Mouse (Mus musculus) fat pad, adult 2 months (tissue): ENCODE results near the gene Neurod2.

ENCODE experiments used
- DNase-seq: peaks from one replicate; pipeline ENCODE4 v3.0.0-alpha.2; 2011; ENCODE audit warnings: low read depth, low spot score; ENCODE audit errors: extremely low read depth

Gene Neurod2

GRCm38 (mm10) chr11:98319544-98319943, 9.9 kb downstream of the Neurod2 start:
- DNase-seq = no peak

GRCm38 (mm10) chr11:98319120-98319519, 10.3 kb downstream of the Neurod2 start:
- no peak for DNase-seq

- no peak for DNase-seq
Measured at GRCm38 (mm10) chr11:98318421-98319116, 10.9 kb downstream of the Neurod2 start.

- no peak for DNase-seq
Measured at GRCm38 (mm10) chr11:98317479-98317878, 12.0 kb downstream of the Neurod2 start.

- DNase-seq = no peak
Measured at GRCm38 (mm10) chr11:98313790-98314323, 15.6 kb downstream of the Neurod2 start.

GRCm38 (mm10) chr11:98298484-98299205, 30.8 kb downstream of the Neurod2 start:
- DNase-seq = no peak

GRCm38 (mm10) chr11:98297778-98298177, 31.7 kb downstream of the Neurod2 start:
- no peak for DNase-seq

- no peak for DNase-seq
Measured at GRCm38 (mm10) chr11:98296916-98297315, 32.5 kb downstream of the Neurod2 start.

GRCm38 (mm10) chr11:98296277-98296676, 33.2 kb downstream of the Neurod2 start:
- no peak for DNase-seq

- DNase-seq = no peak
Measured at GRCm38 (mm10) chr11:98295013-98295585, 34.3 kb downstream of the Neurod2 start.

GRCm38 (mm10) chr11:98294188-98295012, 35.0 kb downstream of the Neurod2 start:
- no peak for DNase-seq

- DNase-seq = no peak
Measured at GRCm38 (mm10) chr11:98293070-98293469, 36.4 kb downstream of the Neurod2 start.

- no peak for DNase-seq
Measured at GRCm38 (mm10) chr11:98290906-98291305, 38.5 kb downstream of the Neurod2 start.

- DNase-seq = peak; percentile 79
Measured at GRCm38 (mm10) chr11:98289873-98290272, 39.6 kb downstream of the Neurod2 start.

GRCm38 (mm10) chr11:98287961-98288360, 41.5 kb downstream of the Neurod2 start:
- DNase-seq = no peak

- DNase-seq = no peak
Measured at GRCm38 (mm10) chr11:98287531-98287930, 41.9 kb downstream of the Neurod2 start.

- no peak for DNase-seq
Measured at GRCm38 (mm10) chr11:98285368-98285767, 44.1 kb downstream of the Neurod2 start.

GRCm38 (mm10) chr11:98284230-98284629, 45.2 kb downstream of the Neurod2 start:
- DNase-seq = no peak

GRCm38 (mm10) chr11:98283740-98284139, 45.7 kb downstream of the Neurod2 start:
- DNase-seq = no peak
